Mouse (Mus musculus): Measurements from ENCODE around the gene Gm21885.

- TF ChIP-seq CTCF (IDR thresholded peaks at IDR 0.05; ENCODE audit: low read depth), result no peak
- no peak for TF ChIP-seq EP300 (IDR thresholded peaks at IDR 0.05; ENCODE audit: low read depth)
These were observed 47.0 kb downstream of the Gm21885 start for GRCm38 (mm10) chr11:94328644-94329025.
